Comparison of ENCODE assay signal across 25 mouse cellular contexts in genomic region chr12:10182589-10182988, GRCm38 (mm10).
DNase-seq lines count a peak whose midpoint lies in the region; ATAC-seq and TF ChIP-seq lines count a peak whose summit lies in the region.
"Had no signal": no experiment of that assay in that cellular context is flagged by ENCODE, and none has a peak within 500 bp of the region (broad histone marks: within the 10 kb centered on the region; RNA-seq: fewer than 3 reads in every experiment).

No protein-coding gene starts in this region.

- H3K27me3 ChIP-seq in embryonic facial prominence, embryonic 14.5 days (replicated peaks; ENCODE audit: control insufficient read depth, insufficient read depth, low read length) = no peaks in the 10 kb centered on the region
- H3K27me3 ChIP-seq in embryonic facial prominence, embryonic 10.5 days (replicated peaks; ENCODE audit: low read depth, poor library complexity, severe bottlenecking) = no peaks in the 10 kb centered on the region
- no peaks in the 10 kb centered on the region for H3K27me3 ChIP-seq in lung, postnatal 0 days (replicated peaks; ENCODE audit: insufficient read depth, low read length)
- H3K27me3 ChIP-seq: heart, embryonic 12.5 days; liver, embryonic 15.5 days; midbrain, embryonic 13.5 days; neural tube, embryonic 15.5 days had no signal

- no peak for TF ChIP-seq EP300 in lung, postnatal 0 days (IDR thresholded peaks at IDR 0.05)

- no peak for ATAC-seq in embryonic facial prominence, embryonic 14.5 days (ENCODE audit: low read depth)
- no peak for ATAC-seq in lung, postnatal 0 days
- ATAC-seq: midbrain, embryonic 13.5 days had no signal

- DNase-seq in embryonic facial prominence, embryonic 14.5 days (ENCODE audit: low spot score) = peak; percentile 75
- no peak for DNase-seq in embryonic facial prominence, embryonic 10.5 days (ENCODE audit: low spot score)
- peak; percentile 47 for DNase-seq in kidney, adult 9 months
- DNase-seq in kidney, adult 11 months = no peak
- DNase-seq in lung, postnatal 0 days (ENCODE audit: low spot score) = peak; percentile 11
- no peak for DNase-seq in lung, postnatal 4 days
- peak; percentile 23 for DNase-seq in adipocyte (ENCODE audit: low spot score)
- DNase-seq: adrenal gland, postnatal 25 days; cerebellum, adult 11 months; cerebellum, adult 9-11 months; gastrocnemius, postnatal 25 days; heart, adult 18-20 months; heart, postnatal 10 days; layer of hippocampus, adult 9-11 months; liver; right cerebral cortex, adult 18-20 months; right cerebral cortex, postnatal 4 days; thymus, adult 18-20 months; thymus, postnatal 36 days had no signal

- no peak overlapping the region for H3K4me2 ChIP-seq in embryonic facial prominence, embryonic 14.5 days (ENCODE audit: low read depth, low read length)
- no peak overlapping the region for H3K4me2 ChIP-seq in lung, postnatal 0 days (replicated peaks; ENCODE audit: low read depth, low read length)
- H3K4me2 ChIP-seq: heart, embryonic 12.5 days; liver, embryonic 15.5 days; midbrain, embryonic 13.5 days; neural tube, embryonic 15.5 days had no signal

- no peak overlapping the region for H3K27ac ChIP-seq in embryonic facial prominence, embryonic 14.5 days (replicated peaks; ENCODE audit: low read depth, low read length)
- no peak overlapping the region for H3K27ac ChIP-seq in embryonic facial prominence, embryonic 10.5 days (replicated peaks)
- no peak overlapping the region for H3K27ac ChIP-seq in lung, postnatal 0 days (ENCODE audit: low read length)
- H3K27ac ChIP-seq: left cerebral cortex, adult 2 months; liver, embryonic 15.5 days; midbrain, embryonic 13.5 days; neural tube, embryonic 15.5 days had no signal

- H3K36me3 ChIP-seq in embryonic facial prominence, embryonic 14.5 days (ENCODE audit: control insufficient read depth, insufficient read depth, low read length) = no peaks in the 10 kb centered on the region
- H3K36me3 ChIP-seq in embryonic facial prominence, embryonic 10.5 days (replicated peaks) = no peaks in the 10 kb centered on the region
- no peaks in the 10 kb centered on the region for H3K36me3 ChIP-seq in lung, postnatal 0 days (ENCODE audit: insufficient read depth, low read length)
- H3K36me3 ChIP-seq: heart, embryonic 12.5 days; liver, embryonic 15.5 days; midbrain, embryonic 13.5 days; neural tube, embryonic 15.5 days had no signal

- H3K4me1 ChIP-seq in embryonic facial prominence, embryonic 14.5 days (ENCODE audit: control insufficient read depth, insufficient read depth, low read length) = peaks cover 3% of the 10 kb centered on the region; the same call in 1 of the 2 replicates
- peaks cover 8% of the 10 kb centered on the region; the same call in 1 of the 2 replicates for H3K4me1 ChIP-seq in embryonic facial prominence, embryonic 10.5 days
- no peaks in the 10 kb centered on the region for H3K4me1 ChIP-seq in lung, postnatal 0 days (ENCODE audit: insufficient read depth, low read depth, low read length)
- H3K4me1 ChIP-seq: heart, embryonic 12.5 days; liver, embryonic 15.5 days; midbrain, embryonic 13.5 days had no signal

- TF ChIP-seq CTCF in lung, postnatal 0 days (IDR thresholded peaks at IDR 0.05) = no peak

- no peaks in the 10 kb centered on the region for H3K9me3 ChIP-seq in embryonic facial prominence, embryonic 14.5 days (ENCODE audit: control insufficient read depth, low read length)
- no peaks in the 10 kb centered on the region for H3K9me3 ChIP-seq in embryonic facial prominence, embryonic 10.5 days
- no peaks in the 10 kb centered on the region for H3K9me3 ChIP-seq in lung, postnatal 0 days (ENCODE audit: low read length)
- H3K9me3 ChIP-seq: heart, embryonic 12.5 days; liver, embryonic 15.5 days; midbrain, embryonic 13.5 days; neural tube, embryonic 15.5 days had no signal

- no peak overlapping the region for H3K4me3 ChIP-seq in embryonic facial prominence, embryonic 14.5 days (ENCODE audit: low read depth, low read length)
- H3K4me3 ChIP-seq in embryonic facial prominence, embryonic 10.5 days = no peak overlapping the region
- H3K4me3 ChIP-seq in lung, postnatal 0 days (ENCODE audit: low read depth, low read length) = no peak overlapping the region
- H3K4me3 ChIP-seq: heart, embryonic 12.5 days; left cerebral cortex, adult 2 months; liver, embryonic 15.5 days; midbrain, embryonic 13.5 days; myocyte; neural tube, embryonic 15.5 days had no signal

- no peak overlapping the region for H3K9ac ChIP-seq in embryonic facial prominence, embryonic 14.5 days (ENCODE audit: low read depth, low read length)
- H3K9ac ChIP-seq in lung, postnatal 0 days (replicated peaks; ENCODE audit: low read depth) = no peak overlapping the region
- H3K9ac ChIP-seq: heart, embryonic 12.5 days; liver, embryonic 15.5 days; midbrain, embryonic 13.5 days; neural tube, embryonic 15.5 days had no signal

Comparison
In these comparisons a context has a peak if more than half of its experiments do, and no peak if none do; other contexts are left out.
1. DNase-seq: peak in embryonic facial prominence, embryonic 14.5 days (single experiment), kidney, adult 9 months (single experiment), lung, postnatal 0 days (single experiment) and adipocyte (single experiment); none in embryonic facial prominence, embryonic 10.5 days (single experiment), kidney, adult 11 months (single experiment) and lung, postnatal 4 days (0 of 2).